Mouse (Mus musculus) CD4-positive naive resting alpha-beta T cell, adult 76 days (primary cell): Measurements from ENCODE around the gene Ccdc51. TPM values are rescaled to one million over a fixed set of nuclear protein-coding genes. Genes with fewer than 3 reads are reported as not detected.

Experiments
- total RNA-seq: library from RNA; stranded (reverse); gene quantifications from one replicate; pipeline ENCODE4 v1.2.4, GENCODE M21; 2023

Ccdc51 gene
- 5.5 TPM for total RNA-seq

GRCm38 (mm10) chr9:109082124-109082800 lies at the start of gene Ccdc51, which contains the start of gene Tma7:
Ccdc51 (plus strand) TSS chr9:109082493.
Tma7 (minus strand) TSS chr9:109082587.

DNA sequence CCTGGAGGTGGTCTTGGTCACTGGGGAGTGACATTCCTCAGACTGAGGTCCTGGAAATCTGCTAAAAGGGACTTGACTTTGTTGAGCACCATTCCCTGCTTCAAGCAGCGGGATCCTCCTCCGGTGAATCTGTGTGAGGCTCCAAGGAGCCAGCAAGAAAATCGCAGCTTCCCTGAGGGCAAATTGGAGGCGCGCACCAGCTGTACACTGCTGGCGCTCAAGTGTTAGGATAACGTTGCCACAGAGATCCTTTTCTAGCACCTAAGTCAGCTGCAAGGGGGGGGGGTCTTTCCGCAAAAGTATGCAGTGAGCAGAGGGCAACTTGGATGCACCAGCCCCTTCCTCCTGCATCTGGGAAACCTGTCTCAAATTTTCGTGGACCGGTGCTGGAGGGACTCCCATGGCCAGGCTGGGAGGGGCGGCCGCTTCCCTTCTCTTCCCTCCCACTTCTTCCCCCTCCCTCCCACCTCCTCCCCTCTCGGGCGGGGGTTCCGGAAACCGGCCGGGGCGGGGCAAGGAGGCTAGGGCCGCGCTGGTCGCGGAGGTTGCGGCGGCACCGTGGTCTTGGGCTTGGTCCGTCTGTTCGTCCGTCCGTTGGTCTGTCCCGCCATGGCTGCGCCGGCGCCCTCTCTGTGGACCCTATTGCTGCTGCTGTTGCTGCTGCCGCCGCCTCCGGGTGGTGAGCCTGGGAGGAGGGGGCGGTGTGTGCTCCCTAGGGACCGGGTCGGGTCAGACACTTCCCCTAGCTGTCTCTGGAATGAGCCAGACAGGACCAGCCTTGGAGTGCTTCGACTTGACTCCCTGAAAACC lies 44.0 kb upstream of the Ccdc51 start, which contains the start of gene Shisa5:
Gene Shisa5, plus strand, starts transcription at position 480 of the 810 bp plus-strand sequence.

DNA sequence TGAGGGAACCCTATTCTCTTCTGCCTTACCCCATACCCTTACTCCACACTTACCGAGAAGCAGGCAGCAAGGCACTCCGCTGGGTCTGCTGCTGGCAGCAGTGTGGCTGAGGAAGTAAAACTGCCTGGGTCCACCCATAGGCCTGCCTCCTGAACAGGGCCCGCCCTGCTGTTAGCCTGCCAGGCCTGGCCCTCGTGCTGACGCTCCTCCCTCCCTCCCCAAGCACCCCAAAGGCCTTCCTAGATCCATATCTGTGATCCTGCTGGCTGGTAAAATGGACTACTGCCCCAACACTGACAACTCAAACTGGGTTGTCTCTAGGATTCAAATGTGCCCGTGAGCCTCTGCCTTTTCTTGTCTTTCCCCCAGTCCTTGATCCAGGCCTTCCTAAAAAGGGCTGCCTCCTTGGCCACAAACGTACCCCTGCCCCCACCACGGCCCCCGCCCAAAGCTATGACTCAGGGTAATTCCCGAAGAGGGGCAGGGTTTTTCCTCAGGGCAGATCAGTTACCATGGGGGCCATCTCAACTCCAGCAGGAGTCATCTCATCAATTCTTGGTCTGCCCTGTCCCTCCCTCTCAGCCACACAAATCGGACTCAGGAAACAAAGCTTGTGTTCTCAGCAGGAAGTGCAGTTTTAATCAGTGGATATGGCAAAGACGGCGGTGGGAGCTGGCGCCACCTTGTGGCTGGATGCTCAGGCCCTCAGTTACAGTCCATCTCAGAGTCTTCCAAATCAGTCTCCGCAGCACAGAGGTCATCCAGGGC lies 23.0 kb upstream of the Ccdc51 start, which contains the start of gene Trex1:
Gene Trex1, minus strand, starts transcription at position 599 of the 768 bp plus-strand sequence.

GRCm38 (mm10) chr9:109073661-109074573 lies 8.4 kb upstream of the Ccdc51 start, which contains the start of gene Atrip:
Atrip (minus strand) TSS chr9:109074124.

GRCm38 (mm10) chr9:109095137-109095982 lies 13.1 kb downstream of the Ccdc51 start, which contains the start of gene Plxnb1:
Plxnb1 (plus strand) TSS chr9:109095389.

Other genes with a start within 250 kb of the Ccdc51 start
- 11.7 TPM for gene Slc26a6, start 229.2 kb upstream of the Ccdc51 start, total RNA-seq
- not detected for gene Tmem89, start 167.9 kb upstream of the Ccdc51 start, total RNA-seq
- gene Uqcrc1, start 145.9 kb upstream of the Ccdc51 start, total RNA-seq, result 182 TPM
- gene Col7a1, start 128.9 kb upstream of the Ccdc51 start, total RNA-seq, result 5.4 TPM
- not detected for gene Ucn2, start 96.5 kb upstream of the Ccdc51 start, total RNA-seq
- 13.6 TPM for gene Pfkfb4, start 90.7 kb upstream of the Ccdc51 start, total RNA-seq
- gene Shisa5, start 43.9 kb upstream of the Ccdc51 start, total RNA-seq, result 2,542 TPM
- 17.6 TPM for gene Trex1, start 22.8 kb upstream of the Ccdc51 start, total RNA-seq
- 30.3 TPM for gene Atrip, start 8.4 kb upstream of the Ccdc51 start, total RNA-seq
- 299 TPM for gene Tma7, start 94 bp downstream of the Ccdc51 start, total RNA-seq
- 2.9 TPM for gene Plxnb1, start 12.9 kb downstream of the Ccdc51 start, total RNA-seq
- gene Fbxw21, start 79.5 kb downstream of the Ccdc51 start, total RNA-seq, result not detected
- not detected for gene Fbxw13, start 113.5 kb downstream of the Ccdc51 start, total RNA-seq
- gene Fbxw20, start 152.3 kb downstream of the Ccdc51 start, total RNA-seq, result not detected
- gene Fbxw14, start 205.2 kb downstream of the Ccdc51 start, total RNA-seq, result not detected